Mouse (Mus musculus) cortical plate, adult 2 months (tissue): Measurements from ENCODE around the gene Dnajc4.

ENCODE experiments used
- CTCF ChIP-seq: fragments of 200-500 bp; IDR thresholded peaks from 2 replicates; pipeline ENCODE4 v1.5.1; 2011; ENCODE audit warnings: mild to moderate bottlenecking, control low read depth, low read length; ENCODE audit not compliant: insufficient read depth; ENCODE audit errors: extremely low read depth
- POLR2A ChIP-seq: fragments of 200-500 bp; IDR thresholded peaks from 2 replicates; pipeline ENCODE4 v1.6.1; 2011; ENCODE audit warnings: mild to moderate bottlenecking, low read length, control low read depth; ENCODE audit not compliant: insufficient read depth; ENCODE audit errors: extremely low read depth

DNA sequence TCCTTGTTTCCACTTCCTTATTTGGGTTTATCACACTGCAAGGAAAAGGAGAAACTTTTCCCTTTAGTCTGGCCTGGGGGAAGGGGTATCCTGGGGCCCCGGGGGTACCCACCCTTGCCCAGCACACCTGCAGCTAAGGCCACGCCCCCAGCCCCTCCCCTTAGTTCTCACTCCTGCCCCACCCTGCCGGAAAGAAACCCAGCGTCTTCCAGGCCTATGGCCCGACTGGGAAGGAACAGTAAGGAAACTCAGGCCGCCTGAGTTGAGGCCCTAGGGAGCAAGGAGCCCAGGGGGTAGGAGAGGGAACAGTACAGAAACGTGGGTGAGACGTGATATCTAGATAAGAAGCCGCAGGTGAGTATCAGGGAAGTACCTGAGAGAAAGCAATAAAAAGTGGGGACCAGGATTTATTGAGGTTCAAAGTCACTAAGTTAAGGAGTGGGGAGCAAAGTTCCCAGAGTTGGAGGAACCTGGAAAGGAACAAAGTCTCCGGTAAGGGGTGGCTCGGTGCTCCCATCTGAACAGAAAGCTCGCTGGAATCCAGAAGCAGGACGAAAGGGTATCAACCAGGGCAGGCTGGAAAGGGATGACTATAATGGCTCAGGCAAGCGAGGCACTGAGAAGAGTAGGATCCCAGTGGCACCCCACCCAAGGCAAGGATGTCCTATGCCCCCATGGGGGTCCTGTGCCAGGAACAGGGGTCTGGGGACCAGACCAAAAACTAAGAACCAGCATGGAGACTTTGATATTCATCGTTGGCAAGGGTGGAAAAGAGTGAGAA lies 23.7 kb downstream of the Dnajc4 start:
- TF ChIP-seq CTCF (no peak), POLR2A (no peak)
